Mouse (Mus musculus) stomach, postnatal 0 days (tissue): ENCODE results near the gene Nkx2-1. TPM values are rescaled to one million over a fixed set of nuclear protein-coding genes. Genes with fewer than 3 reads are reported as not detected.
A peak's percentile ranks its signal among the peaks of the same experiment; 100 is the strongest.
"Not testable (repeated sequence)": the region's sequence is repeated elsewhere in the genome, so short reads cannot be mapped to it uniquely, and the experiment has no call there.

ENCODE experiments used
- ATAC-seq: fragments of 200-750 bp; cut with Nextera tagmentation; 2 replicates; pipeline ENCODE4 v1.8.0; 2017; ENCODE audit not compliant: low FRiP score, low TSS enrichment
- DNase-seq: peaks from one replicate; pipeline ENCODE4 v3.0.0-alpha.2; 2016; ENCODE audit warnings: low spot score
- H3K27ac ChIP-seq: fragments of 300-500 bp; sonication (generic); replicated peaks from 2 replicates; pipeline ENCODE4 v1.5.1; 2014; ENCODE audit warnings: mild to moderate bottlenecking, control low read depth
- H3K27me3 ChIP-seq: fragments of 300-500 bp; sonication (generic); 2 replicates; pipeline ENCODE4 v1.6.1; 2014; ENCODE audit warnings: low read length; ENCODE audit not compliant: control insufficient read depth, insufficient read depth
- H3K36me3 ChIP-seq: fragments of 300-500 bp; sonication (generic); 2 replicates; pipeline ENCODE4 v1.6.1; 2014; ENCODE audit warnings: low read length, mixed read lengths; ENCODE audit not compliant: control insufficient read depth, insufficient read depth
- H3K4me1 ChIP-seq: fragments of 300-500 bp; sonication (generic); replicated peaks from 2 replicates; pipeline ENCODE4 v1.6.1; 2014; ENCODE audit warnings: antibody characterized with exemption; ENCODE audit not compliant: control insufficient read depth, insufficient read depth
- H3K4me2 ChIP-seq: fragments of 300-500 bp; sonication (generic); replicated peaks from 2 replicates; pipeline ENCODE4 v1.6.1; 2014; ENCODE audit warnings: low read depth, mild to moderate bottlenecking, control low read depth, moderate library complexity
- H3K4me3 ChIP-seq: fragments of 300-500 bp; sonication (generic); 2 replicates; pipeline ENCODE4 v1.5.1; 2014; ENCODE audit warnings: low read depth, low read length, control low read depth
- H3K9ac ChIP-seq: fragments of 300-500 bp; sonication (generic); 2 replicates; pipeline ENCODE4 v1.6.1; 2014; ENCODE audit warnings: mild to moderate bottlenecking, low read length, control low read depth, mixed read lengths
- H3K9me3 ChIP-seq: fragments of 300-500 bp; sonication (generic); 2 replicates; pipeline ENCODE4 v1.6.1; 2016; ENCODE audit warnings: low read length; ENCODE audit not compliant: control insufficient read depth
- CTCF ChIP-seq: IDR thresholded peaks from 2 replicates; pipeline ENCODE4 v1.5.1; 2016; ENCODE audit warnings: antibody characterized with exemption, low read depth, mild to moderate bottlenecking, moderate library complexity
- EP300 ChIP-seq: optimal IDR thresholded peaks from 2 replicates; pipeline ENCODE3; 2016; ENCODE audit warnings: antibody characterized with exemption
- whole genome bisulfite sequencing: fragments of 180-500 bp; shearing (Covaris S2); extraction: QIAGEN DNeasy Blood & Tissue Kit; methylation state at CpG from one replicate; pipeline ENCODE4 v1.1.7; 2014; 5-methylcytosine and 5-hydroxymethylcytosine counted together
- polyA plus RNA-seq: library from polyadenylated mRNA; unstranded; fragments of >200 nt; fragmentation: Nextera tagmentation; extraction: Ambion mirVana; gene quantifications from 2 replicates; pipeline ENCODE4 v1.2.1, GENCODE M21; 2015

Nkx2-1 gene
- polyA plus RNA-seq, 1 experiment from 2014 or later, result not detected

DNA sequence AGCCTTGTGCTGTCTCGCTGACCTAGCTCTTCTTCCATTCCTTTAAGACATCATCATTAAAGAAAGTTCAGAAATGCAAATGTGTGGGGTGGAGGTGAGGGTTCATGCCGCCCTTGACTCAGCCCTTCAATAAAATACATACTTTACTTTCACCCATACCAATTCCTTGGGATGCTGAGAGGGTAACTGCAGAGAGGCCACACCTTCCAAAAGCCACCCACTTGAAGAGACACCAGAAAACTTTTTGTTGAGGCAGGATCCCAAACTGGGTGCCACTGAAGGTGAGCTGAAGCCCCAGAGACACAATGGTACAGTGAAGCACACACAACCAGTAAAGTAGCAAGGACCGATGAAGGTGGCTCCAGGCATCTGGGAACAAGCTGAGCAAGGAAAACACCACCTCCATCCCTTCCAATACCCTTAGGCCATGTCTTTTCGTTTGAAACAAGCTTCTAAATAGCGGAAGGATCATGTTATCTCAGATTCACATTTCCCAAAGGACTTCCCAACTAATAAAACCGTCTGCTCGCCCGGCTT lies 8.6 kb downstream of the Nkx2-1 start:
- Histone ChIP-seq H3K9me3 (no peaks in the 10 kb centered on the region), H3K27ac (no peak overlapping the region)
- no peak for TF ChIP-seq EP300
- no peak for TF ChIP-seq CTCF

DNA sequence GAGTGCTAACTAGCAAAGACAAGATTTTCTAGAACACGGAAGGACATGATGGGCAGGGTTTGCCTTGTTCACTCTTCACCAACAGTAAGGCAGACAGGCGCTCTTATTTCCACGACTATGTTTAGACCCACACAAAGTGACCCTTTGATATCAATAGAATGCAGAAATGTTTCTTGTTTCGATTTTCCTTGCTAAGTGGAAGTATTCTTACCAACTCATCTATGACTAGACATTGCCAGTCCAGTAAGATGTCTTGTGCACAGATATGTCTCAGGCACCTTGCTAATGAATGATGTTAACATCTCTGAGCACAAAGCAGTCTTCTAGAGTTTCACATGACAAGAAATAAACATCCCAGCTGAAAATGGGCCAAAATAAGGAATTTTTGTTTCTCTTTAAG lies 9.6 kb downstream of the Nkx2-1 start:
- ATAC-seq (no peak), DNase-seq (no peak)
- Histone ChIP-seq H3K27me3 (peaks cover 31% of the 10 kb centered on the region), H3K4me2 (no peak overlapping the region), H3K4me1 (no peaks in the 10 kb centered on the region), H3K9me3 (no peaks in the 10 kb centered on the region), H3K27ac (no peak overlapping the region), H3K36me3 (no peaks in the 10 kb centered on the region), H3K9ac (no peak overlapping the region), H3K4me3 (no peak overlapping the region)
- no peak for TF ChIP-seq EP300
- TF ChIP-seq CTCF, result no peak
- WGBS, result 24% methylated on average over 4 of the region's 4 CpGs

More for the DNA sequence above, 8.6 kb downstream of the Nkx2-1 start:
- DNase-seq, result no peak
- no peak for ATAC-seq
- no peaks in the 10 kb centered on the region for H3K4me1 ChIP-seq
- H3K27me3 ChIP-seq, result peaks cover 26% of the 10 kb centered on the region; the same call in 1 of the 2 replicates
- no peaks in the 10 kb centered on the region for H3K36me3 ChIP-seq
- WGBS, result 2% methylated on average over 8 of the region's 8 CpGs
- no peak overlapping the region for H3K4me3 ChIP-seq
- no peak overlapping the region for H3K4me2 ChIP-seq
- no peak overlapping the region for H3K9ac ChIP-seq

DNA sequence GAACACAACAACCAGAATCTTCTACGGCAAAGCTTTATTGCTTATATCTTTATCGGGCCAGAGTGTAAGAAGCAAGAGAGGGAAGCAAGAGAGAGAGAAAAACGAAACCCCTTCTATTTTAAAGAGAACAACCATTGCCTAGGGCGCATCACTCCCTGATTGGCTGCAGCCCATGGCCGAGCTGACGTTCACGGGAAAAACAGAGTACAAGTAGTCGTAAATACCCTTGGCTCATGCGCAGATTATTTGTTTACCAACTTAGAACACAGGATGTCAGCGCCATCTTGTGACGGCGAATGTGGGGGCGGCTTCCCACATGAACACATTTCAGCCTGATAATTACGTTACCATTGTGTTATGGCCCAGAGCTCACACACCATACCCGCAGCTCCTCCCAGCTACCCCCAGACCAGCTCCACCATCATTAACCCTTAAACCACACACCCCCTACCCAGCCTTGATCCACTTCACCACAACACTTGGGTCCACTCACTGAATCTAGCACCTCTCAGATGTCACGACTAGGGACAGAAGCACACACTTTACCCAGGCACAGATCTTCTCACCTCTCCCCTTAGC lies 11.4 kb downstream of the Nkx2-1 start:
- not testable (repeated sequence) for H3K4me3 ChIP-seq, H3K9ac ChIP-seq, H3K36me3 ChIP-seq, DNase-seq, H3K4me2 ChIP-seq, H3K27ac ChIP-seq, H3K4me1 ChIP-seq, H3K9me3 ChIP-seq
- 0 out of 2 replicates have a peak, but pooled peaks have one; percentile 45 for ATAC-seq
- WGBS, result 11% methylated on average over 9 of the region's 16 CpGs
- peaks cover 26% of the 10 kb centered on the region for H3K27me3 ChIP-seq
- peak; percentile 31 for TF ChIP-seq CTCF

DNA sequence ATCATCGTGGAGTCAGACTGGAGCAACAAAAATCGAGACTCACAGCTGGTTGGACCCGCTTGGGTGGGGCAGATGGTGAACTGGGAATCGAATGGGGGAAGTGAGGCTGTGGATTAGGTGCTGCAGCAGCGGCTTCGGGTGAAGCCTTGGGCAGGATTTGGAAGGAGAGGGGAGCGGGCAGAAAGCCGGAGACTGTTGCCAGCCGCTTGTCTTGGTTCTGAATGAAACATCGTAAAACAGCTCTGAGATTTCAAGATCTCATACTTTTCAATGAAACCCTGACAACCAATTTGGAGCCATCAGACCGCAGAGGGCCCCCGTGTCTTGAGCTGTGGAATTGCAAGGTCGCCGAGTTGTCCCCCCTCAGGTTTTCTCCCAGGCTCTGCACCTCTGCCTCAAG lies 12.5 kb downstream of the Nkx2-1 start:
- TF ChIP-seq EP300, result no peak
- TF ChIP-seq CTCF, result no peak
- ATAC-seq, result no peak
- H3K9me3 ChIP-seq, result no peaks in the 10 kb centered on the region
- no peak overlapping the region for H3K4me3 ChIP-seq
- 6% methylated on average over 14 of the region's 14 CpGs for WGBS
- no peak overlapping the region for H3K4me2 ChIP-seq
- no peak overlapping the region for H3K9ac ChIP-seq
- H3K36me3 ChIP-seq, result no peaks in the 10 kb centered on the region
- H3K27ac ChIP-seq, result no peak overlapping the region
- H3K4me1 ChIP-seq, result no peaks in the 10 kb centered on the region
- peaks cover 29% of the 10 kb centered on the region for H3K27me3 ChIP-seq
- no peak for DNase-seq

DNA sequence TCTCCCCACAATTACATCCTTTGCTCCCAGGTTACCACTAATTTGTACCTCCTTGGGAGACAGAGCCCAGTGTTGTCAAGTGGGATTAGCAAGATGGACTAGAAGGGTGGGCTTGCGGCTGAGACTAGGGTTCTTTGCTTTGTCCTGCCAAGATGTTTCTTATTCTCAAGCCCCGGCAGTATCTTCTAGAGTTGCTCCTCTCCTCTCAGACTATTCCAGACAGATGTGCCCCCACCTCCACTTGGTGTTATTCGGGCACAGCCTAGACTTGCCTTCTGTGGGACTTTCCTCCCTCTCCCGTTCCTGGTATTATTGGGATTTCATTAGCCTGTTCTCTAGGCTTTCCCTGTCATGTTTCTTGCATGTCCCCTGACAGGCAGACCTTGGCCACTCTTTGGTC lies 14.5 kb downstream of the Nkx2-1 start:
- Histone ChIP-seq H3K4me1 (no peaks in the 10 kb centered on the region), H3K4me3 (no peak overlapping the region; the same call in 1 of the 2 replicates), H3K4me2 (no peak overlapping the region), H3K27ac (no peak overlapping the region), H3K9ac (no peak overlapping the region), H3K9me3 (no peaks in the 10 kb centered on the region), H3K27me3 (peaks cover 20% of the 10 kb centered on the region), H3K36me3 (no peaks in the 10 kb centered on the region)
- DNase-seq, result no peak
- no peak for ATAC-seq
- 21% methylated on average over 4 of the region's 4 CpGs for WGBS
- no peak for TF ChIP-seq CTCF
- TF ChIP-seq EP300, result no peak

DNA sequence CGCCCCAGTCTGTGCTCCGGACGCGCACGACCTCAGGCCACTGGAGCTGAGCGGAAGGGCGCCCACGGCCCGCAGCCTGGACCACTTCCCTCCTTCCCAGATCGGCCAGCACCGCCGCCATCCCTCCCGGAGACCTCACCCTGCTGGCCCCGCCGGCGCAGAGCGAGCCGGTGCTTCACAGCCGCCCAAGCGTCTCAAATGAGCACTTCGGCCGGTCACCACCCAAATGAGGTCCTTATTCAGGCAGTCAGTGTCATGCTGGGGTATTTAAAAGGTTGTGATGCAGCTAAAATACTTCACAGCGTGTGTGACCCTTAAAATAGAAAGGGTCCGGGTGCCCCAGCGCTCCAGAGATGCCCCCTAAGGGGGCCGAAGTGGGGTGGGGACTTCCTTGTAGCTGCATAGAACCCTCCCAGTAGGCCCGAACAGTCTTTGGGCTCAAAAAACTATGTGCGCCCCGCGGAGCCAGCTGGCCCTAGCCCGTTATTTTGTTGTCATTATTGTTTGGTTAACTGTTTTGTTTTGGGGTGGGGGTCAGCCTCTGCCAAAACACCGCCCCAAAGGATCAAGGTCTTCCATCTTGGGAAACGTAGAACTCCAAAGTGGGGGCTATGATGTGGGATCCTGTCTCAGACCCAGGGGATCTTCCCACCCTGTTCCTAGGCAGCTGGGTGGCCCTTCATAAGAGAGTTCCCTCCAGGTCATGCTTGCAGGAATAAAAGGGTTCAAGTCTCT lies 15.4 kb downstream of the Nkx2-1 start:
- H3K4me1 ChIP-seq, result no peaks in the 10 kb centered on the region
- no peak overlapping the region for H3K4me2 ChIP-seq
- TF ChIP-seq EP300 (no peak), CTCF (no peak)
- H3K36me3 ChIP-seq, result no peaks in the 10 kb centered on the region
- H3K9ac ChIP-seq, result no peak overlapping the region
- no peak overlapping the region for H3K27ac ChIP-seq
- ATAC-seq (no peak), DNase-seq (no peak)
- H3K9me3 ChIP-seq, result no peaks in the 10 kb centered on the region
- H3K27me3 ChIP-seq, result peaks cover 13% of the 10 kb centered on the region
- 2% methylated on average over 33 of the region's 33 CpGs for WGBS
- H3K4me3 ChIP-seq, result no peak overlapping the region
